Mouse (Mus musculus) stomach, embryonic 14.5 days (tissue): ENCODE data around the gene Dlgap3. TPM values are rescaled to one million over a fixed set of nuclear protein-coding genes. Genes with fewer than 3 reads are reported as not detected.

Source experiments
- ATAC-seq: fragments of 200-750 bp; cut with Nextera tagmentation; 2 replicates; pipeline ENCODE4 v1.8.0; 2017; ENCODE audit warnings: low read depth, moderate TSS enrichment; ENCODE audit not compliant: insufficient number of reproducible peaks, insufficient read depth, low FRiP score
- H3K27ac ChIP-seq: fragments of 300-500 bp; sonication (generic); 2 replicates; pipeline ENCODE4 v1.5.1; 2014; ENCODE audit warnings: mild to moderate bottlenecking, low read length, moderate library complexity, mixed read lengths
- H3K27me3 ChIP-seq: fragments of 300-500 bp; sonication (generic); 2 replicates; pipeline ENCODE4 v1.6.1; 2014; ENCODE audit warnings: low read length, control low read depth, mixed read lengths; ENCODE audit not compliant: control insufficient read depth, insufficient read depth
- H3K36me3 ChIP-seq: fragments of 300-500 bp; sonication (generic); 2 replicates; pipeline ENCODE4 v1.6.1; 2014; ENCODE audit warnings: mild to moderate bottlenecking, control low read depth, low read length, moderate library complexity, mixed read lengths; ENCODE audit not compliant: control insufficient read depth, insufficient read depth
- H3K4me1 ChIP-seq: fragments of 300-500 bp; sonication (generic); 2 replicates; pipeline ENCODE4 v1.6.1; 2014; ENCODE audit warnings: low read length, control low read depth, mixed read lengths; ENCODE audit not compliant: control insufficient read depth, insufficient read depth
- H3K4me2 ChIP-seq: fragments of 300-500 bp; sonication (generic); replicated peaks from 2 replicates; pipeline ENCODE4 v1.6.1; 2014; ENCODE audit warnings: low read depth, low read length, control low read depth
- H3K4me3 ChIP-seq: fragments of 300-500 bp; sonication (generic); 2 replicates; pipeline ENCODE4 v1.5.1; 2014; ENCODE audit warnings: low read depth, low read length, control low read depth
- H3K9ac ChIP-seq: fragments of 300-500 bp; sonication (generic); replicated peaks from 2 replicates; pipeline ENCODE4 v1.6.1; 2014; ENCODE audit warnings: low read depth, mild to moderate bottlenecking, control low read depth, low read length, moderate library complexity, mixed read lengths
- H3K9me3 ChIP-seq: fragments of 300-500 bp; sonication (generic); 2 replicates; pipeline ENCODE4 v1.6.1; 2016; ENCODE audit warnings: low read depth, low read length, control low read depth; ENCODE audit not compliant: control insufficient read depth
- WGBS: fragments of 180-500 bp; shearing (Covaris S2); extraction: QIAGEN DNeasy Blood & Tissue Kit; methylation state at CpG from one replicate; pipeline ENCODE4 v1.1.7; 2014; 5-methylcytosine and 5-hydroxymethylcytosine counted together
- polyA plus RNA-seq: library from polyadenylated mRNA; unstranded; fragments of >200 nt; fragmentation: Nextera tagmentation; extraction: Ambion mirVana; gene quantifications from 2 replicates; pipeline ENCODE4 v1.2.1, GENCODE M21; 2014

Gene Dlgap3
- polyA plus RNA-seq, 1 experiment from 2014 or later: 1.5 TPM

GRCm38 (mm10) chr4:127178671-127179070 lies 9.7 kb downstream of the Dlgap3 start:
- Histone ChIP-seq H3K4me1 (no peaks in the 10 kb centered on the region), H3K27ac (no peak overlapping the region), H3K9me3 (no peaks in the 10 kb centered on the region), H3K27me3 (no peaks in the 10 kb centered on the region), H3K9ac (no peak overlapping the region), H3K4me3 (no peak overlapping the region), H3K36me3 (no peaks in the 10 kb centered on the region), H3K4me2 (no peak overlapping the region)
- no peak for ATAC-seq
- WGBS: 45% methylated on average over 9 of the region's 9 CpGs

GRCm38 (mm10) chr4:127179469-127180449 lies 10.8 kb downstream of the Dlgap3 start:
- H3K4me1 ChIP-seq: no peaks in the 10 kb centered on the region
- ATAC-seq: no peak
- H3K9ac ChIP-seq: no peak overlapping the region
- no peaks in the 10 kb centered on the region for H3K36me3 ChIP-seq
- H3K27me3 ChIP-seq: no peaks in the 10 kb centered on the region
- no peak overlapping the region for H3K4me2 ChIP-seq
- H3K4me3 ChIP-seq: no peak overlapping the region
- WGBS: 12% methylated on average over 19 of the region's 19 CpGs
- H3K27ac ChIP-seq: no peak overlapping the region
- H3K9me3 ChIP-seq: no peaks in the 10 kb centered on the region

GRCm38 (mm10) chr4:127180450-127180840 lies 11.4 kb downstream of the Dlgap3 start:
- no peak overlapping the region for H3K4me3 ChIP-seq
- whole genome bisulfite sequencing: 76% methylated on average over 3 of the region's 3 CpGs
- H3K27ac ChIP-seq: no peak overlapping the region
- H3K27me3 ChIP-seq: no peaks in the 10 kb centered on the region
- ATAC-seq: no peak
- H3K4me2 ChIP-seq: no peak overlapping the region
- no peaks in the 10 kb centered on the region for H3K4me1 ChIP-seq
- no peak overlapping the region for H3K9ac ChIP-seq
- no peaks in the 10 kb centered on the region for H3K36me3 ChIP-seq
- no peaks in the 10 kb centered on the region for H3K9me3 ChIP-seq

- Histone ChIP-seq H3K4me2 (no peak overlapping the region), H3K9ac (no peak overlapping the region), H3K27ac (no peak overlapping the region), H3K27me3 (no peaks in the 10 kb centered on the region), H3K9me3 (no peaks in the 10 kb centered on the region), H3K4me3 (no peak overlapping the region), H3K4me1 (no peaks in the 10 kb centered on the region), H3K36me3 (no peaks in the 10 kb centered on the region)
- no peak for ATAC-seq
- WGBS: 82% methylated on average over 9 of the region's 9 CpGs
These were observed 12.0 kb downstream of the Dlgap3 start for GRCm38 (mm10) chr4:127181010-127181409.

- 86% methylated on average over 5 of the region's 5 CpGs for WGBS
These were observed 14.9 kb downstream of the Dlgap3 start for GRCm38 (mm10) chr4:127183867-127184266.

GRCm38 (mm10) chr4:127190921-127191320 lies 21.9 kb downstream of the Dlgap3 start:
- Histone ChIP-seq H3K4me3 (no peak overlapping the region), H3K27ac (no peak overlapping the region), H3K36me3 (no peaks in the 10 kb centered on the region), H3K27me3 (no peaks in the 10 kb centered on the region), H3K9me3 (no peaks in the 10 kb centered on the region), H3K4me2 (no peak overlapping the region), H3K4me1 (no peaks in the 10 kb centered on the region), H3K9ac (no peak overlapping the region)
- no peak for ATAC-seq
- 81% methylated on average over 6 of the region's 6 CpGs for WGBS

More at GRCm38 (mm10) chr4:127183867-127184266, 14.9 kb downstream of the Dlgap3 start:
- Histone ChIP-seq H3K4me1 (no peaks in the 10 kb centered on the region), H3K9ac (no peak overlapping the region), H3K9me3 (no peaks in the 10 kb centered on the region), H3K4me2 (no peak overlapping the region), H3K27ac (no peak overlapping the region), H3K36me3 (no peaks in the 10 kb centered on the region), H3K27me3 (no peaks in the 10 kb centered on the region), H3K4me3 (no peak overlapping the region)
- no peak for ATAC-seq

GRCm38 (mm10) chr4:127192704-127193103 lies 23.7 kb downstream of the Dlgap3 start:
- Histone ChIP-seq H3K27ac (no peak overlapping the region), H3K27me3 (no peaks in the 10 kb centered on the region), H3K9me3 (no peaks in the 10 kb centered on the region), H3K4me2 (no peak overlapping the region), H3K4me1 (no peaks in the 10 kb centered on the region), H3K9ac (no peak overlapping the region), H3K36me3 (no peaks in the 10 kb centered on the region), H3K4me3 (no peak overlapping the region)
- no peak for ATAC-seq
- 71% methylated on average over 8 of the region's 8 CpGs for WGBS

GRCm38 (mm10) chr4:127193378-127194155 lies 24.6 kb downstream of the Dlgap3 start:
- ATAC-seq: no peak
- no peaks in the 10 kb centered on the region for H3K4me1 ChIP-seq

More at GRCm38 (mm10) chr4:127193378-127194155, 24.6 kb downstream of the Dlgap3 start:
- no peak overlapping the region for H3K9ac ChIP-seq
- 61% methylated on average over 14 of the region's 14 CpGs for WGBS
- no peak overlapping the region for H3K4me3 ChIP-seq
- no peak overlapping the region for H3K4me2 ChIP-seq
- no peak overlapping the region for H3K27ac ChIP-seq
- no peaks in the 10 kb centered on the region for H3K27me3 ChIP-seq
- no peaks in the 10 kb centered on the region for H3K36me3 ChIP-seq
- no peaks in the 10 kb centered on the region for H3K9me3 ChIP-seq
